8 mouse cellular contexts compared by ENCODE assay signal in the genomic region with DNA sequence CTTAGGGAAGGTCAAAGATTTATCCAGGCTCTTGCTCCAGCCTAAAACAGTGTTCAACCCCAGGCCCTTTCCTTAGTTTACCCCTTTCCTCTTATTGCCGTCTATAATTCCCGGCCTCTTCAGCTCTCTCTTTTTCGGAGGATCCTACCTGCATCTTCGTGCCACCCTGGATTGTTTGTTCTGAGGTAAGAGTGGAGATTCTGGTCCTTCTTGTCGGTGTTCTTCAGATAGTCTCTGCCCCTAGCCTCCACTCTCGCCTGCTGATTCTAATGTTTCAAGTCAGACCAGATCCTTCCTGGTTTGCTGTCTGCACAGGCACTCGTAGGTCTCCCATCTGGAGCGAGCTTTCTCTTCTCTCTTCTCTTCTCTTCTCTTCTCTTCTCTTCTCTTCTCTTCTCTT. TPM values are rescaled to one million over a fixed set of nuclear protein-coding genes. Genes with fewer than 3 reads are reported as not detected.
A peak's percentile ranks its signal among the peaks of the same experiment; 100 is the strongest.
DNase-seq lines count a peak whose midpoint lies in the region; ATAC-seq and TF ChIP-seq lines count a peak whose summit lies in the region.

No protein-coding gene starts in this region.

- peak overlapping the region; percentile 99 for H3K4me2 ChIP-seq in heart, embryonic 15.5 days
- peak overlapping the region; percentile 98 for H3K4me2 ChIP-seq in forebrain, embryonic 11.5 days (ENCODE audit: low read depth, low read length, severe bottlenecking)
- H3K4me2 ChIP-seq in liver, embryonic 14.5 days (ENCODE audit: low read depth), result peak overlapping the region; percentile 92

- no peak for TF ChIP-seq EP300 in liver, embryonic 14.5 days (IDR thresholded peaks at IDR 0.05; ENCODE audit: low read depth)

- whole genome bisulfite sequencing in heart, embryonic 15.5 days, result 29% methylated on average over 8 of the region's 8 CpGs
- 30% methylated on average over 8 of the region's 8 CpGs for WGBS in forebrain, embryonic 11.5 days
- 18% methylated on average over 8 of the region's 8 CpGs for WGBS in liver, embryonic 14.5 days (ENCODE audit: insufficient replicate concordance)

- H3K36me3 ChIP-seq in heart, embryonic 15.5 days, result no peaks in the 10 kb centered on the region
- H3K36me3 ChIP-seq in C2C12 (ENCODE audit: control insufficient read depth, insufficient read depth), result peaks cover 6% of the 10 kb centered on the region
- H3K36me3 ChIP-seq in forebrain, embryonic 11.5 days (ENCODE audit: control insufficient read depth, insufficient read depth, low read length), result no peaks in the 10 kb centered on the region; the same call in 1 of the 2 replicates
- H3K36me3 ChIP-seq in liver, embryonic 14.5 days (replicated peaks; ENCODE audit: control insufficient read depth, insufficient read depth, low read depth), result peaks cover 19% of the 10 kb centered on the region

- no peak overlapping the region for H3K27ac ChIP-seq in heart, embryonic 15.5 days
- no peak overlapping the region for H3K27ac ChIP-seq in forebrain, embryonic 11.5 days (ENCODE audit: low read depth, low read length)
- peak overlapping the region; percentile 66 for H3K27ac ChIP-seq in liver, embryonic 14.5 days

- peak overlapping the region; percentile 84 for H3K9ac ChIP-seq in heart, embryonic 15.5 days
- peak overlapping the region; percentile 81 for H3K9ac ChIP-seq in forebrain, embryonic 11.5 days (ENCODE audit: low read length)
- H3K9ac ChIP-seq in liver, embryonic 14.5 days (replicated peaks), result peak overlapping the region; percentile 99

- peaks cover 16% of the 10 kb centered on the region for H3K4me1 ChIP-seq in heart, embryonic 15.5 days (replicated peaks)
- H3K4me1 ChIP-seq in forebrain, embryonic 11.5 days (replicated peaks; ENCODE audit: control insufficient read depth, insufficient read depth, low read length), result peaks cover 7% of the 10 kb centered on the region; the same call in 1 of the 2 replicates
- H3K4me1 ChIP-seq in liver, embryonic 14.5 days (replicated peaks; ENCODE audit: control insufficient read depth in 2 of 2, insufficient read depth in 2 of 2, low read length in 1 of 2), result peaks cover 47 to 50% of the 10 kb centered on the region in 2 experiments

- no peaks in the 10 kb centered on the region for H3K9me3 ChIP-seq in heart, embryonic 15.5 days (replicated peaks)
- H3K9me3 ChIP-seq in forebrain, embryonic 11.5 days (ENCODE audit: control insufficient read depth, low read length), result no peaks in the 10 kb centered on the region
- H3K9me3 ChIP-seq in liver, embryonic 14.5 days (ENCODE audit: control insufficient read depth, low read length), result no peaks in the 10 kb centered on the region

- H3K27me3 ChIP-seq in heart, embryonic 15.5 days, result no peaks in the 10 kb centered on the region
- no peaks in the 10 kb centered on the region for H3K27me3 ChIP-seq in C2C12 (ENCODE audit: control insufficient read depth, insufficient read depth, insufficient read length)
- no peaks in the 10 kb centered on the region for H3K27me3 ChIP-seq in forebrain, embryonic 11.5 days (ENCODE audit: control insufficient read depth, insufficient read depth, low read length)
- no peaks in the 10 kb centered on the region; the same call in 1 of the 2 replicates for H3K27me3 ChIP-seq in liver, embryonic 14.5 days (ENCODE audit: control insufficient read depth, insufficient read depth, low read length)

- no peak for DNase-seq in heart, postnatal 25 days (ENCODE audit: low spot score)
- no peak for DNase-seq in forebrain, embryonic 11.5 days (ENCODE audit: low spot score)
- DNase-seq in liver, embryonic 14.5 days (ENCODE audit: low read depth in 3 of 3, low spot score in 3 of 3), result no peak
- DNase-seq in c-Kit-positive CD71-positive TER-119-positive erythroid progenitor cells, embryonic 14.5 days (ENCODE audit: low spot score), result no peak
- DNase-seq in adrenal gland, postnatal 4 days (ENCODE audit: low spot score in 2 of 2), result no peak
- no peak for DNase-seq in layer of hippocampus, postnatal 14 days (ENCODE audit: low spot score in 2 of 2)

- H3K79me2 ChIP-seq in C2C12 (ENCODE audit: control insufficient read depth, insufficient read depth), result peaks cover 55% of the 10 kb centered on the region

- H3ac ChIP-seq in C2C12 (ENCODE audit: control insufficient read depth, insufficient read length, low read depth), result peak overlapping the region; percentile 96

- no peak for ATAC-seq in heart, embryonic 15.5 days (replicated peaks; ENCODE audit: insufficient number of reproducible peaks, insufficient read depth, low FRiP score, low read depth)
- ATAC-seq in forebrain, embryonic 11.5 days (replicated peaks; ENCODE audit: low FRiP score), result no peak
- ATAC-seq in liver, embryonic 14.5 days (ENCODE audit: insufficient read depth), result no peak

- peak overlapping the region; percentile 80 for H3K4me3 ChIP-seq in heart, embryonic 15.5 days
- peak overlapping the region; percentile 86 for H3K4me3 ChIP-seq in C2C12 (ENCODE audit: insufficient read depth, poor library complexity, severe bottlenecking)
- peak overlapping the region; percentile 72 for H3K4me3 ChIP-seq in forebrain, embryonic 11.5 days (ENCODE audit: low read depth, low read length)
- peak overlapping the region; percentile 77 to 100 for H3K4me3 ChIP-seq in liver, embryonic 14.5 days (ENCODE audit: insufficient read depth in 1 of 2, low read depth in 2 of 2, low read length in 2 of 2)

- intact Hi-C loops in heart, postnatal 25 days (cut with DNase I), result loop anchor here (5.0 kb wide), 1 partner anchor 41 kb away; no protein-coding TSS in a partner anchor

- no peak for TF ChIP-seq CTCF in C2C12 (IDR thresholded peaks at IDR 0.05; ENCODE audit: control insufficient read depth, insufficient read depth, insufficient read length)
- TF ChIP-seq CTCF in liver, embryonic 14.5 days (IDR thresholded peaks at IDR 0.05; ENCODE audit: low read depth), result no peak

- H3K79me3 ChIP-seq in C2C12 (ENCODE audit: low read depth), result peaks cover 22% of the 10 kb centered on the region

TF ChIP-seq in C2C12, 6 proteins besides CTCF, POLR2A, EP300 and RAD21:
- no peak for TF ChIP-seq FOSL1 (IDR thresholded peaks at IDR 0.05; ENCODE audit: insufficient read depth, low read length, poor library complexity, severe bottlenecking)
- no peak for TF ChIP-seq USF1 (IDR thresholded peaks at IDR 0.05; ENCODE audit: low read depth)
- TF ChIP-seq MYOG (IDR thresholded peaks at IDR 0.05; ENCODE audit: control insufficient read depth, extremely low read depth, insufficient read length), result no peak

RNA-seq across cellular contexts. Expression of a gene that starts 0.6 kb away (rescaled TPM):
- 8.9 and 13.1 TPM in 2 replicates for polyA plus RNA-seq in heart, embryonic 15.5 days (2015; fragmentation: Nextera tagmentation; extraction: Ambion mirVana)
- total RNA-seq in heart, postnatal 25 days (2021), result 1 to 10 TPM; 8.4 to 9.0 TPM
- polyA plus RNA-seq in C2C12 (2012; fragmentation: generic; extraction: Trizol), result 43.0 TPM
- 15.1 and 18.1 TPM in 2 replicates for polyA plus RNA-seq in forebrain, embryonic 11.5 days (2014; fragmentation: Nextera tagmentation; extraction: Ambion mirVana)
- 11.8 and 13.1 TPM in 2 replicates for polyA plus RNA-seq in liver, embryonic 14.5 days (2012; rRNA removed)
- polyA plus RNA-seq in liver, embryonic 14.5 days (2014; fragmentation: Nextera tagmentation; extraction: Ambion mirVana), result 13.9 and 17.9 TPM in 2 replicates
- 10 to 100 TPM; 44.5 to 46.2 TPM for total RNA-seq in adrenal gland, postnatal 4 days (2021)
- 1 to 10 TPM; 9.4 to 9.9 TPM for total RNA-seq in layer of hippocampus, postnatal 14 days (2021)
